Mouse (Mus musculus): ENCODE measurements around the gene Ttll12.

- TF ChIP-seq CTCF (IDR thresholded peaks at IDR 0.05; ENCODE audit: insufficient read depth, low read depth, low read length), result no peak
- no peak for TF ChIP-seq POLR2A (IDR thresholded peaks at IDR 0.05; ENCODE audit: insufficient read depth, low read depth, low read length)
These were observed 32.2 kb downstream of the Ttll12 start for GRCm38 (mm10) chr15:83562626-83563270.

All from olfactory bulb, adult 2 months (tissue).